Mouse (Mus musculus): ENCODE data around the gene Srsf7. TPM values are rescaled to one million over a fixed set of nuclear protein-coding genes. Genes with fewer than 3 reads are reported as not detected.

Gene Srsf7
- polyA plus RNA-seq, 1 experiment from 2014 or later, result 917 TPM

DNA sequence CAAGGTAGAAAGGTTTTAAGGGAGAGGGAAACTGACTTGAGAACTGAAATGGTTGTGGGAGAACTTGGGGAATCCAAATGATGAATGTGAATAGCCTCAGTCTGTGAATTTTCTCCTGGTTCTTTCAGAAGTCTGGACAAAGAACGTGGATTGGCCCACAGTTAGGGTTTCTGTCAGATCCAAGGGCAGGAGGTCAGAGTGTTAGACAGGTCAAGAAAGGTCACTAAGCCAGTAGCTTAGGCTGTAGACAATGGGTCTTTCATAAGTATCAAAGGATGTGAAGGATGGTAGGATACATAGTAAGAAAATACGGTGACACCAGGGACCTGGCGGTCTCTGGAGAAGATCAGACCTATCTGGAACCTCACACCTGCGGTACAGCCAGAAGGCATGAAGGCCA lies 39.7 kb downstream of the Srsf7 start:
- H3K27me3 ChIP-seq (ENCODE audit: poor library complexity, severe bottlenecking), result no peaks in the 10 kb centered on the region
- H3K9me3 ChIP-seq, result no peaks in the 10 kb centered on the region
- 64% methylated on average over 4 of the region's 4 CpGs for WGBS
- no peaks in the 10 kb centered on the region for H3K36me3 ChIP-seq (replicated peaks)
- DNase-seq (ENCODE audit: extremely low spot score, low spot score), result no peak
- no peak overlapping the region for H3K27ac ChIP-seq
- H3K4me1 ChIP-seq, result peaks cover 23% of the 10 kb centered on the region
- H3K4me3 ChIP-seq, result no peak overlapping the region

DNA sequence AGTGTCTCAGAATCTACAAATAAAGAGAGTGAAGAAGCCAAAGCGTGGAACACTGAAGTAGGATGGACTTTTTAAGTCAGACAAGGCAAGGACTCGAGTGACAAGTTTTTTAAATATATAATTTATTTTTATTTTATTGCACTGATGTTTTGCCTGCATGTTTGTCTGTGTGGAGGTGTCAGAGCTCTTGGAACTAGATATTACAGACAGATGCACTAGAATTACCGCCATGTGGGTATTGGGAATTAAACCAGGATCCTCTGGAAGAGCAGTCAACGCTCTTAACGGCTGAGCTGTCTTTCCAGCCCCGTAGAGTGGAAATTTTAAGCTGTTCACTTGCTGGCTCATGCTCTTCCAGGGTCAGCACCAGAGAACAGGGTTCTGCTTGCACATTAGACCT lies 40.8 kb downstream of the Srsf7 start:
- Histone ChIP-seq H3K4me3 (no peak overlapping the region), H3K36me3 (replicated peaks) (no peaks in the 10 kb centered on the region), H3K9me3 (no peaks in the 10 kb centered on the region), H3K27ac (no peak overlapping the region), H3K27me3 (ENCODE audit: poor library complexity, severe bottlenecking) (no peaks in the 10 kb centered on the region), H3K4me1 (peaks cover 23% of the 10 kb centered on the region)
- no peak for DNase-seq (ENCODE audit: extremely low spot score, low spot score)
- WGBS, result 91% methylated on average over 6 of the region's 6 CpGs

DNA sequence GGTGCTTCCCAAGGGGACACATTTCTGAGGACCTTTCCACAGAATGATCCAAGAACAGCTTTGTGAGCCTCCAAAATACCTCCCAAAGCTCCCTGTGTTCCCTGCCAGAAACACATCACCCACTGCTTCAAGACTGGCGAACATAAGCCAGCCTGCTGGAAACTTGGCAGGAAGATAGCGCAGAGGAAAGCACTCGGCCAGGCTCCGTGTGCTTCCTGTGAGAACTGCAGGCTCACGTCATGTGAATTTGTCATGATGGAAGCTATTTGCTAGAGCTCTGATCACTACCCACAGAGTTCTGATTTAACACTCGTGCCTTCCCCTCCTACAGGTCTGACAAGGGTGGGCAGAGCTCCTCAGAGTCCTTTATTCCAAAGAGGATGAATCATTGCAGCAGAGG lies 41.4 kb downstream of the Srsf7 start:
- 90% methylated on average over 6 of the region's 6 CpGs for WGBS
- Histone ChIP-seq H3K27ac (no peak overlapping the region), H3K4me3 (no peak overlapping the region), H3K27me3 (ENCODE audit: poor library complexity, severe bottlenecking) (no peaks in the 10 kb centered on the region), H3K9me3 (no peaks in the 10 kb centered on the region), H3K4me1 (peaks cover 23% of the 10 kb centered on the region), H3K36me3 (replicated peaks) (no peaks in the 10 kb centered on the region)
- DNase-seq (ENCODE audit: extremely low spot score, low spot score), result no peak

DNA sequence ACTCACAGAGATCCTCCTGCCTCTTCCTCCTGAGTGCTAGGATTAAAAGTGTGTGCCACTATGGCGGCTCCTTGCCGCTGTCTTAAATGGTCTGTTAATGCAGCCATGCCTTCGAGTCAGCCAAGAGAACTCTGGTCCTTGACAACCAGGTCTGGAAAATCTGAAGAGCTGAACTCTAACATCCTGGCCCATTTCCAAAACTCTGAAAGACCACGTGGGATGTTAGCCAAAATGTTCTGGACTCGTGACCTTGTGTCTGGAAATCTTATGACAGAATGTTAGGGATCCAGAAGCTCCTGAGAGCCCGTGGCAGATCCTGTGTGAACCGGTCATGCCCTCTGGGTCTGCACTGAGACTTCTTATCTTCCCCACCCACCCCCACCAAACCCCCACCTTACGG lies 43.1 kb downstream of the Srsf7 start:
- Histone ChIP-seq H3K9me3 (no peaks in the 10 kb centered on the region), H3K4me3 (no peak overlapping the region), H3K4me1 (peaks cover 19% of the 10 kb centered on the region), H3K36me3 (replicated peaks) (no peaks in the 10 kb centered on the region), H3K27ac (no peak overlapping the region), H3K27me3 (ENCODE audit: poor library complexity, severe bottlenecking) (no peaks in the 10 kb centered on the region)
- WGBS, result 91% methylated on average over 8 of the region's 8 CpGs
- no peak for DNase-seq (ENCODE audit: extremely low spot score, low spot score)

DNA sequence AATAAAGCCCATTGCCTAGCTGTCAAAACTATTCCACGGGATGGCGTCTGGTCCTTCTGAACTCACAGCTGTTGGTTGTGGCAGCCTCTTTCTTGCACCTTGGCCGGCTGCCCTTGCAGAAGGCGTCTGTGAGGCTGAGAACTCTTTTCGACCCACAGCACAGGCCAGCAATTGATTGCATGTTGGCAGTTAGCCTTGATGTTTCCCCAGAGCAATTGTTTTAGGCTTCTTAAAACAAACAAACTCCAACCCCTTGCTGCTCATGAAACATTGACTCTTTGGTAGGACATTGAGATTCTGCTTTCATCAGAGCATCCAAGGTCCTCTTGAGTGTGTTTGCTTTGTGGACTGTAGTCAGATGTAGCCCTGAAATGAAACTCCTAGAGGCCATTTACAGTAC lies 46.7 kb downstream of the Srsf7 start:
- H3K9me3 ChIP-seq, result no peaks in the 10 kb centered on the region
- no peak overlapping the region for H3K4me3 ChIP-seq
- no peaks in the 10 kb centered on the region for H3K4me1 ChIP-seq
- no peaks in the 10 kb centered on the region for H3K27me3 ChIP-seq (ENCODE audit: poor library complexity, severe bottlenecking)
- no peak for DNase-seq (ENCODE audit: extremely low spot score, low spot score)
- no peaks in the 10 kb centered on the region for H3K36me3 ChIP-seq (replicated peaks)
- H3K27ac ChIP-seq, result no peak overlapping the region
- 91% methylated on average over 5 of the region's 5 CpGs for WGBS

DNA sequence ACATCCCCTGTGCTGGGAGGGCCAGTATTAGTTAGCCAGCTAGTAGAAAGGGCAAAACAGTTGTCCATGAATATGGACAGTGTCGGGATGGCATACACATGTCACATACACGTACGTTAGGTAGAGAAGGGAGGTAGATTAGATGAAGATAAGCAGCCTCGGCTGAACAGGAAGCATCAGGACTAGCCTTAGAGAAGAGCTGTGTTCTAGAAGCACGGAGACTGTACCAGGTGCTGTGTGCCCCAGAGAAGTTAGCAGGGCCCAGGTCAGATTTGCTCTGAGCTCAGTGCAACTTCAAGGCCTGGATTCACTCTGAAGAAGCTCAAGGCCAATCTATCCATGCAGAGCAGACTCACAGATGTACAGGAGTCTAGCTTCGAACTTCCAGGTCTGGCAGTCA lies 49.6 kb downstream of the Srsf7 start:
- DNase-seq (ENCODE audit: extremely low spot score, low spot score), result no peak
- H3K9me3 ChIP-seq, result no peaks in the 10 kb centered on the region
- WGBS, result 94% methylated on average over 6 of the region's 6 CpGs
- no peaks in the 10 kb centered on the region for H3K36me3 ChIP-seq (replicated peaks)
- peaks cover 13% of the 10 kb centered on the region for H3K4me1 ChIP-seq
- H3K4me3 ChIP-seq, result no peak overlapping the region
- no peak overlapping the region for H3K27ac ChIP-seq
- H3K27me3 ChIP-seq (ENCODE audit: poor library complexity, severe bottlenecking), result no peaks in the 10 kb centered on the region

DNA sequence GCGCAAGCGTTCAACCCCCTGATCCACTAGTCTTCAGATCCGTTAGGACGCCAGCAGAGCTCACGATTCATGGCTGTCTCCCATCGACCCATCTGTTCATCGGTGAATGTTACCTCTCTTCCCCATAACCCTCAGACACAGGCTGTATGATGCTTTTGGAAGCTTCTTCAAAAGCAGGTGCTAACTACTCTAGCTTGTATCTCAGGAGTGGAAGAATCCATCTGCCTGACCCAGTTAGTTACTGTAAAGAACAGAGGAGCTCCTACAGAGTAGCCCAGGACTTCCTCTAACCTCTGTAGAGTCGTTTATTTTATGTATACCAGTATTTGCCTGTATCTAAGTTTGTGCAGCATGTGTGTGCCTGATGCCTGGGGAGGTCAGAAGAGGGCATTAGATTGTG lies 50.2 kb downstream of the Srsf7 start:
- H3K4me3 ChIP-seq, result no peak overlapping the region
- H3K9me3 ChIP-seq, result no peaks in the 10 kb centered on the region
- WGBS, result 92% methylated on average over 8 of the region's 8 CpGs
- H3K27ac ChIP-seq, result no peak overlapping the region
- H3K36me3 ChIP-seq (replicated peaks), result no peaks in the 10 kb centered on the region
- DNase-seq (ENCODE audit: extremely low spot score, low spot score), result no peak
- H3K27me3 ChIP-seq (ENCODE audit: poor library complexity, severe bottlenecking), result no peaks in the 10 kb centered on the region
- peaks cover 13% of the 10 kb centered on the region for H3K4me1 ChIP-seq

DNA sequence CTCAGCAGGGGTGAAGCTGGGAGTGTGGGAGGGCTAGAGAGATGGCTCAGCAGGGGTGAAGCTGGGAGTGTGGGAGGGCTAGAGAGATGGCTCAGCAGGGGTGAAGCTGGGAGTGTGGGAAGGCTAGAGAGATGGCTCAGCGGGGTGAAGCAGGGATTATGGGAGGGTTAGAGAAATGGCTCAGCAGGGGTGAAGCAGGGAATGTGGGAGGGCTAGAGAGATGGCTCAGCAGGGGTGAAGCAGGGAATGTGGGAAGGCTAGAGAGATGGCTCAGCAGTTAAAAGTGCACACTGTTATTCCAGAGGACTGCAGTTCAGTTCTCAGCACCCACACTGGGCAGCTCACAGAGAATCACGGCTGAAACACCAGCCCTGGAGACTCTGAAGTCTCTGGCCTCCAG lies 53.5 kb downstream of the Srsf7 start:
- Histone ChIP-seq H3K36me3 (replicated peaks) (no peaks in the 10 kb centered on the region), H3K9me3 (no peaks in the 10 kb centered on the region), H3K4me1 (peaks cover 21% of the 10 kb centered on the region), H3K4me3 (no peak overlapping the region), H3K27me3 (ENCODE audit: poor library complexity, severe bottlenecking) (no peaks in the 10 kb centered on the region), H3K27ac (no peak overlapping the region)
- no peak for DNase-seq (ENCODE audit: extremely low spot score, low spot score)
- WGBS, result 59% methylated on average over 2 of the region's 2 CpGs

DNA sequence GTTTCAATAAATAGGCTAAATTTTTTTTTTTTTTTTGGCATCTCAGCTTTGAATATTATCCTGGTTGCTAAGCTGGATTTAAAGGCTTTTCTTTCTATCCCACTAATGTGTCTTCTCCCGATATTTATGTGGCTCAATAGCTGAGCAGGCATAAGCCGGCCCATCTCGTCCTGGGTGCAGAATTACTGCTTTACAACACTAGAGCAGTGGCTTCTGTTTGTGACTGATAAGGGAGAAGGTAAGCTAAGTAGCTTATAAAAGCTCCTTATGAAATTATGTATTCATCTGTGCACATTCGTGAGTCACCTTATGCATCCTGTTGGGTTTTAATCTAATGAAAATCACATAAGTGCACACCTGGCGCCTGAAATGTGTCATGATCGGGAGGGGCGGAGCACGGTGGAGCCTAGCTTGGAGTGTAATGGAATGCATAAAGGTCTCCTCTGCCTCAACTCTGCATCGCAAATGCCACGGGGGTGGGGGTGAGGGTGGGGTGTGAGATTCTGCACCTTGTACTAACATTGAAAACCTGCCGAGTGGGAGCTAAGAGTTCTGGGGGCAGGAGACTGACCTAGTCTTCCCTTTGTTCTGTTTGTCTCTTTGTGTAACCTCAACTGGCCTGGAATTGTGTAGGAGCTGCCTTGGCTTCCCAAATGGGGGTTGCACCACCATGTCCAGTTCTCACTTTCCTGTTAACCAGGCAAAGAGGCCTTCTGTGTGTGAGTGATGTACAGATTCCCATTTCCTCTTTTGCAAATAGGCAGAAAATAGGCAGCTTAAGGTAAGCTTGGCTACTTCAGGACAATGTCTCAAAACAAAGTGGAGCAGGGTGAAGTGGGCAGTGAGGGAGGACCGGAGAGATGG lies 54.1 kb downstream of the Srsf7 start:
- H3K4me3 ChIP-seq, result no peak overlapping the region
- DNase-seq (ENCODE audit: extremely low spot score, low spot score), result no peak
- 82% methylated on average over 12 of the region's 12 CpGs for WGBS
- H3K4me1 ChIP-seq, result peaks cover 27% of the 10 kb centered on the region
- H3K27me3 ChIP-seq (ENCODE audit: poor library complexity, severe bottlenecking), result no peaks in the 10 kb centered on the region
- no peaks in the 10 kb centered on the region for H3K9me3 ChIP-seq
- H3K27ac ChIP-seq, result no peak overlapping the region
- no peaks in the 10 kb centered on the region for H3K36me3 ChIP-seq (replicated peaks)

DNA sequence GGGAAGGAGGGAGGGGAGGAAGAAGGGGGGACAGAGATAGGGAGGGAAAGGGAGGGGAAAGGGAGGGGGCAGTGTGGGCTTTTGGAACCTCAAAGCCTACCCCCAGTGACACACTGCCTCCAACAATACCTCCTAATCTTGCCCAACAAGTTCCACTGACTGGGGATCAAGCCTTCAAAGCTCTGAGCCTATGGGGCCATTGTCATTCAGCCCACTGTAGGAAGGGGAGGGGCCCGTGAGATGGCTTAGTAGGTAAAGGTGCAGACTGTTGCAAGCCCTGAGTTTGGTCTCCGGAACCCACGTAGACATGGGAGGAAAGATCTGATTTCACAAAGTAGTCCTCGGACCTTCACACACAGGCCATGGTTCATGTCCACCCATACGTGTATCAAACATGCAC lies 55.8 kb downstream of the Srsf7 start:
- Histone ChIP-seq H3K4me3 (no peak overlapping the region), H3K27me3 (ENCODE audit: poor library complexity, severe bottlenecking) (no peaks in the 10 kb centered on the region), H3K4me1 (peaks cover 31% of the 10 kb centered on the region), H3K9me3 (no peaks in the 10 kb centered on the region), H3K27ac (no peak overlapping the region), H3K36me3 (replicated peaks) (no peaks in the 10 kb centered on the region)
- 20% methylated on average over 5 of the region's 5 CpGs for WGBS
- DNase-seq (ENCODE audit: extremely low spot score, low spot score), result no peak

Other genes starting within 250 kb of the Srsf7 start
- gene Hnrnpll, start 145.0 kb downstream of the Srsf7 start, polyA plus RNA-seq (2016; fragmentation: Nextera tagmentation; extraction: Ambion mirVana), result 81.2 and 86.2 TPM in 2 replicates
- 13.4 and 15.5 TPM in 2 replicates for gene Galm, start 79.8 kb downstream of the Srsf7 start, polyA plus RNA-seq (2016; fragmentation: Nextera tagmentation; extraction: Ambion mirVana)
- 0.09 and 0.20 TPM in 2 replicates for gene Ttc39d, start 153 bp upstream of the Srsf7 start, polyA plus RNA-seq (2016; fragmentation: Nextera tagmentation; extraction: Ambion mirVana)
- gene Gemin6, start 17.1 kb upstream of the Srsf7 start, polyA plus RNA-seq (2016; fragmentation: Nextera tagmentation; extraction: Ambion mirVana), result 64.1 and 66.8 TPM in 2 replicates
- 31.4 and 35.1 TPM in 2 replicates for gene Morn2, start 82.9 kb upstream of the Srsf7 start, polyA plus RNA-seq (2016; fragmentation: Nextera tagmentation; extraction: Ambion mirVana)
- gene Dhx57, start 83.2 kb upstream of the Srsf7 start, polyA plus RNA-seq (2016; fragmentation: Nextera tagmentation; extraction: Ambion mirVana), result 15.0 and 16.3 TPM in 2 replicates
- 0.20 and 0.97 TPM in 2 replicates for gene Arhgef33, start 100.1 kb upstream of the Srsf7 start, polyA plus RNA-seq (2016; fragmentation: Nextera tagmentation; extraction: Ambion mirVana)
- 0.63 TPM in 1 of 2 replicates, not detected in the other for gene Gm10190, start 166.2 kb upstream of the Srsf7 start, polyA plus RNA-seq (2016; fragmentation: Nextera tagmentation; extraction: Ambion mirVana)